Mouse (Mus musculus): ENCODE measurements at regions not wholly inside any gene's neighbourhood (a gene's known extent, or its start where the extent isn't known, plus 50 kb on each side); places are given as distances from the start of the nearest gene placed in this dataset.

GRCm38 (mm10) chr4:114759837-114760236 is 61.7 kb upstream of the Gm12830 start:
- TF ChIP-seq MYOG (IDR thresholded peaks at IDR 0.05; ENCODE audit: control insufficient read depth, extremely low read depth, insufficient read length): no peak
- TF ChIP-seq MAX (IDR thresholded peaks at IDR 0.05): no peak
- TF ChIP-seq CTCF (IDR thresholded peaks at IDR 0.05; ENCODE audit: control insufficient read depth, insufficient read depth, insufficient read length): no peak
- no peak for TF ChIP-seq CEBPB (IDR thresholded peaks at IDR 0.05; ENCODE audit: low read depth)
- TF ChIP-seq FOSL1 (IDR thresholded peaks at IDR 0.05; ENCODE audit: insufficient read depth, low read length, poor library complexity, severe bottlenecking): no peak
- TF ChIP-seq MYOD1 (IDR thresholded peaks at IDR 0.05; ENCODE audit: control insufficient read depth, insufficient read length, low read depth): no peak
- no peak for TF ChIP-seq USF1 (IDR thresholded peaks at IDR 0.05; ENCODE audit: low read depth)
- Histone ChIP-seq H3K36me3 (ENCODE audit: control insufficient read depth, insufficient read depth) (no peaks in the 10 kb centered on the region), H3K4me3 (ENCODE audit: insufficient read depth, poor library complexity, severe bottlenecking) (no peak overlapping the region), H3ac (ENCODE audit: control insufficient read depth, insufficient read length, low read depth) (no peak overlapping the region), H3K79me3 (ENCODE audit: low read depth) (no peaks in the 10 kb centered on the region), H3K79me2 (ENCODE audit: control insufficient read depth, insufficient read depth) (no peaks in the 10 kb centered on the region), H3K27me3 (ENCODE audit: control insufficient read depth, insufficient read depth, insufficient read length) (no peaks in the 10 kb centered on the region)

GRCm38 (mm10) chr4:114766643-114767393 is 54.7 kb upstream of the Gm12830 start:
- Histone ChIP-seq H3K79me2 (ENCODE audit: control insufficient read depth, insufficient read depth) (no peaks in the 10 kb centered on the region), H3K79me3 (ENCODE audit: low read depth) (no peaks in the 10 kb centered on the region), H3K36me3 (ENCODE audit: control insufficient read depth, insufficient read depth) (no peaks in the 10 kb centered on the region), H3K27me3 (ENCODE audit: control insufficient read depth, insufficient read depth, insufficient read length) (no peaks in the 10 kb centered on the region), H3ac (ENCODE audit: control insufficient read depth, insufficient read length, low read depth) (no peak overlapping the region), H3K4me3 (ENCODE audit: insufficient read depth, poor library complexity, severe bottlenecking) (no peak overlapping the region)
- TF ChIP-seq USF1 (IDR thresholded peaks at IDR 0.05; ENCODE audit: low read depth) (no peak), FOSL1 (IDR thresholded peaks at IDR 0.05; ENCODE audit: insufficient read depth, low read length, poor library complexity, severe bottlenecking) (no peak), MYOD1 (IDR thresholded peaks at IDR 0.05; ENCODE audit: control insufficient read depth, insufficient read length, low read depth) (no peak), MYOG (IDR thresholded peaks at IDR 0.05; ENCODE audit: control insufficient read depth, extremely low read depth, insufficient read length) (no peak), CTCF (IDR thresholded peaks at IDR 0.05; ENCODE audit: control insufficient read depth, insufficient read depth, insufficient read length) (no peak), MAX (IDR thresholded peaks at IDR 0.05) (no peak), CEBPB (IDR thresholded peaks at IDR 0.05; ENCODE audit: low read depth) (no peak)

All from C2C12 (cell line).